Mouse (Mus musculus): ENCODE measurements around the gene Cntn1. TPM values are rescaled to one million over a fixed set of nuclear protein-coding genes. Genes with fewer than 3 reads are reported as not detected.

Gene Cntn1
- 3.1 and 3.5 TPM in 2 replicates for polyA plus RNA-seq (2015; fragmentation: Nextera tagmentation; extraction: Ambion mirVana)

DNA sequence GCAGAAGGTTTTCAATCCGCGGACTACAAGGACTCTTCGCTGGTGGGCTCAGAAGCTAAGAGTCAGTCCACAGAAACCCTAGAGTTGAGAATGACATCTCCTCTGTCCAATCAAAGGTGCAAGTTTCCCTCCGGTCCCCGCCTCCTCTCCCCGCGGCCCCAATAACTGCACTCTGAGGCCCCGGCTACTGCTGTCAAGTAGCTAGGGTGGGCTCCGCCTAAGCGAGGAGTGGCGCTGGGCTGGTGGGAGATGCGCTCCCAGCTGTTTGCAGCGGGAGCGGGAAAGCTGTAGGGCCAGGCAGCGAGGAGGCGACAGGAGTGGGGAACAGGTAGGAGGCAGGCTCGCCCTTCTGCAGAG, at the start of gene Cntn1:
Gene Cntn1, plus strand, starts transcription at position 170 of the 357 bp plus-strand sequence.
- peak within 1 kb of the TSS; percentile 51 for H3K9ac ChIP-seq (ENCODE audit: low read length)
- WGBS, result 1% methylated on average over 17 of the region's 17 CpGs
- peak; percentile 90 for ATAC-seq (ENCODE audit: insufficient read depth, low FRiP score)

DNA sequence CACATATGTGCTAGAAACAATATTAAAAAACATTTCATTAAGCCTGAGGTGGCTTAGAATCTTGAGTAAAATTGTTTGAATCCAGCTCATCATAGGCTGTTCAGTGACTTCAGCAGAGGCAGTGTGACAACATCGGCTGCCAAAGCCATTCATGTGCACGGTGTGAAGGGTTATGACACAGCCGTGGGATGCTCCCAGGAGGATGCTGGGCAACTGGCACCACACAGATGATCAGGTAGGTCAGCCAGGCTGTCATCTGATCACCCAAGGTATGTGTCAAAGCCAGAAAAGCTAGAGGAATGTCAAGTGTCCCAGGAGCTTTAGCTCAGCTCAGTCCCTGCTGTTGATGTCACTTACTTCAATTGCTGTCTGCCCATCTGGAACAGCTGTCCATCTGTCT, 49.5 kb upstream of the Cntn1 start:
- no peak for ATAC-seq (ENCODE audit: insufficient read depth, low FRiP score)
- Histone ChIP-seq H3K9ac (ENCODE audit: low read length) (no peak overlapping the region), H3K27me3 (ENCODE audit: control insufficient read depth, insufficient read depth, low read length) (no peaks in the 10 kb centered on the region), H3K36me3 (ENCODE audit: control insufficient read depth, insufficient read depth, low read length) (no peaks in the 10 kb centered on the region), H3K9me3 (replicated peaks; ENCODE audit: control insufficient read depth, low read length) (no peaks in the 10 kb centered on the region), H3K4me1 (ENCODE audit: control insufficient read depth, insufficient read depth, low read length) (no peaks in the 10 kb centered on the region), H3K4me2 (ENCODE audit: low read depth, low read length) (no peak overlapping the region), H3K4me3 (replicated peaks; ENCODE audit: low read length) (no peak overlapping the region), H3K27ac (ENCODE audit: low read length) (no peak overlapping the region)
- WGBS, result 85% methylated on average over 3 of the region's 3 CpGs

More for the DNA sequence above, at the start of gene Cntn1:
- Histone ChIP-seq H3K4me1 (ENCODE audit: control insufficient read depth, insufficient read depth, low read length) (peaks cover 9% of the 10 kb centered on the region; the same call in 1 of the 2 replicates), H3K4me3 (replicated peaks; ENCODE audit: low read length) (peak within 1 kb of the TSS; percentile 54), H3K9me3 (replicated peaks; ENCODE audit: control insufficient read depth, low read length) (no peaks in the 10 kb centered on the region), H3K27ac (ENCODE audit: low read length) (no peak within 1 kb of the TSS), H3K4me2 (ENCODE audit: low read depth, low read length) (peak within 1 kb of the TSS; percentile 93), H3K36me3 (ENCODE audit: control insufficient read depth, insufficient read depth, low read length) (no peaks in the 10 kb centered on the region), H3K27me3 (ENCODE audit: control insufficient read depth, insufficient read depth, low read length) (peaks cover 10% of the 10 kb centered on the region)

DNA sequence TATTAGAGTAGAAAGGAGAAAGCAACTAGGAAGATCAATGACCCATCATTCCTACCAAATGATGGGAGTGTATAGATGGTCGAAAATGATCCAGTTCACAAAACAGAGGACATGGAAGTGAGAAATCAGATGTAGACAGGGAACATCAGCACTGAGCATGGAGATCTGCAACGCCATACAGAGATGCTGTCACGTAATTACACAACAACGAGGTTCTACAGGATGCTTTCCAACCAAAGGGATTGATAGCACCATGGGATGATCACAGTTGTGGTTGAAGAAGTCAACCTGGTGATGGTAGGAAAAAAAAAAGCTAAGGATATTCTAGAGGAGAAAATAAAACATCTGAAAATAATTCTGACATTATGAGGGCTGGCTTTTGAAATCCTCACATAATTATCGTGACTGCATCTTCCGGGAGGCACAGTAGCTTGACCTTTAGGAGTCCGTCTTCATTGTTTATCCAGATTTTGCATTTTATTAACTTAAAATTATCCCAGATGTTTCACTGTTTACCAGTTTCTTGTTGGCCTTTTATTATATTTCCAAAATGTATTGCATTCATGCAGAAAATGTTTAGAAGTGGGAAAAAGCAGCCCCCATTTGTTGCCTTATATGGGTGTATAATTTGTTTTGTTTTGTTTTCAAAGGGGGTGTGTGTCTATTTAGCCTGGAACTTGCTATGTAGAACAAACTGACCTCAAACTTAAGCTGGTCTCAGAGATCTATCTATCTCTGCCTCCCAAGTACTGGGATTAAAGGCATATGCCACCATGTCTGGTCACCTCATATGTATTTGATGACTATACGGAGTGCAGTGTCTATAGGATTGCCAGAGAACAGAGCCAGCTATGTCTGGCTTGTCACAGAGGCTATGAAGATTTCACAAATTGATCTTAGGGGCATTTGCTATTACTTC, 38.5 kb upstream of the Cntn1 start:
- Histone ChIP-seq H3K4me2 (ENCODE audit: low read depth, low read length) (no peak overlapping the region), H3K27me3 (ENCODE audit: control insufficient read depth, insufficient read depth, low read length) (no peaks in the 10 kb centered on the region), H3K9ac (ENCODE audit: low read length) (no peak overlapping the region), H3K4me3 (replicated peaks; ENCODE audit: low read length) (no peak overlapping the region), H3K36me3 (ENCODE audit: control insufficient read depth, insufficient read depth, low read length) (no peaks in the 10 kb centered on the region), H3K27ac (ENCODE audit: low read length) (no peak overlapping the region), H3K4me1 (ENCODE audit: control insufficient read depth, insufficient read depth, low read length) (no peaks in the 10 kb centered on the region), H3K9me3 (replicated peaks; ENCODE audit: control insufficient read depth, low read length) (no peaks in the 10 kb centered on the region)
- WGBS, result 81% methylated on average over 8 of the region's 8 CpGs
- ATAC-seq (ENCODE audit: insufficient read depth, low FRiP score), result no peak

GRCm38 (mm10) chr15:92034111-92034510, 16.9 kb upstream of the Cntn1 start:
- no peaks in the 10 kb centered on the region for H3K36me3 ChIP-seq (ENCODE audit: control insufficient read depth, insufficient read depth, low read length)
- no peaks in the 10 kb centered on the region for H3K4me1 ChIP-seq (ENCODE audit: control insufficient read depth, insufficient read depth, low read length)
- H3K27ac ChIP-seq (ENCODE audit: low read length), result no peak overlapping the region
- H3K9ac ChIP-seq (ENCODE audit: low read length), result no peak overlapping the region
- H3K4me2 ChIP-seq (ENCODE audit: low read depth, low read length), result no peak overlapping the region
- 86% methylated on average over 1 of the region's 1 CpGs for WGBS
- no peaks in the 10 kb centered on the region for H3K27me3 ChIP-seq (ENCODE audit: control insufficient read depth, insufficient read depth, low read length)
- no peak overlapping the region for H3K4me3 ChIP-seq (replicated peaks; ENCODE audit: low read length)
- H3K9me3 ChIP-seq (replicated peaks; ENCODE audit: control insufficient read depth, low read length), result no peaks in the 10 kb centered on the region
- ATAC-seq (ENCODE audit: insufficient read depth, low FRiP score), result no peak

DNA sequence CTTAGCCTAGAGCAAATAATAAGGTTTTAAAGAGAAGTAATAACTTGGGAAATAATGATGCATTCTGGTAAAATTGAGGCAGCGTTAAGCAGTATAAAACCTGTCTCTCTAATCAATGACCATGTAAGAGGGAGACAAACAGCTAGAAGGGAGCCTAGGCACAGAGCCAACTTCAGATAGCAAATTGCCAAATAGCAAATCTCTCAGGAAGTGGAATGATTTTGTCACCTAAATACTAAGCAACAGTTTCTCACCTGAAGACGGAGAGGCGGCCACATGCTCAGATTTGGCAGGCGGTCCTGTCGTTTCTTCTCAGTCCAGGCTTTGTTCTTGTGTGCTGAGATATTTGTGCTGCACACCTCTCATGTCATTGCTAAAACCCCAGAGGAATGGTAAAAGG, 8.4 kb upstream of the Cntn1 start:
- WGBS, result 84% methylated on average over 5 of the region's 5 CpGs
- Histone ChIP-seq H3K9me3 (replicated peaks; ENCODE audit: control insufficient read depth, low read length) (no peaks in the 10 kb centered on the region), H3K36me3 (ENCODE audit: control insufficient read depth, insufficient read depth, low read length) (no peaks in the 10 kb centered on the region), H3K4me2 (ENCODE audit: low read depth, low read length) (no peak overlapping the region), H3K27me3 (ENCODE audit: control insufficient read depth, insufficient read depth, low read length) (no peaks in the 10 kb centered on the region), H3K4me1 (ENCODE audit: control insufficient read depth, insufficient read depth, low read length) (no peaks in the 10 kb centered on the region), H3K4me3 (replicated peaks; ENCODE audit: low read length) (no peak overlapping the region), H3K27ac (ENCODE audit: low read length) (no peak overlapping the region), H3K9ac (ENCODE audit: low read length) (no peak overlapping the region)
- no peak for ATAC-seq (ENCODE audit: insufficient read depth, low FRiP score)

DNA sequence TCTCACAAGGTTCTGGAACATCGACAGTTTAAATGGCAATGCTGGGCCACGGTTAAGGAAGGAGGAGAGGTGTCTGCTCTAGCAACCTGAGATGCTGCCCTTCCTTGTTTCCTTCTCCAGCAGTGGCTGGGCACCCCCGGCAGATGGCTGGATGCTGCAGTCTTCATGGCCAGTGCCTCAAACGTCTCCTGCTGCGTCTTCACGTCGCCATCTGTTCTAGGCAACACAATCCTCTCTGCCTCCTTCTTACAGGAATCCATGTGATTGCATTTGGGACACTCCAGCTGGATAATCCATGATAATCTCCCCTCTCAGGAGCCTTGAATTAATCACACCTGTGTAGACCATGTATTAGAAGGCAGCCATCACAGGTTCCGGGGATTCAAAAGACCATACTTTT, 4.9 kb upstream of the Cntn1 start:
- no peak overlapping the region for H3K27ac ChIP-seq (ENCODE audit: low read length)
- H3K36me3 ChIP-seq (ENCODE audit: control insufficient read depth, insufficient read depth, low read length), result no peaks in the 10 kb centered on the region
- no peak for ATAC-seq (ENCODE audit: insufficient read depth, low FRiP score)
- no peaks in the 10 kb centered on the region for H3K9me3 ChIP-seq (replicated peaks; ENCODE audit: control insufficient read depth, low read length)
- no peak overlapping the region for H3K4me3 ChIP-seq (replicated peaks; ENCODE audit: low read length)
- no peak overlapping the region for H3K4me2 ChIP-seq (ENCODE audit: low read depth, low read length)
- WGBS, result 84% methylated on average over 8 of the region's 8 CpGs
- H3K9ac ChIP-seq (ENCODE audit: low read length), result no peak overlapping the region
- peaks cover 2% of the 10 kb centered on the region; the same call in 1 of the 2 replicates for H3K4me1 ChIP-seq (ENCODE audit: control insufficient read depth, insufficient read depth, low read length)
- H3K27me3 ChIP-seq (ENCODE audit: control insufficient read depth, insufficient read depth, low read length), result 0 out of 2 replicates have a peak, but pooled peaks cover 3% of the 10 kb centered on the region

DNA sequence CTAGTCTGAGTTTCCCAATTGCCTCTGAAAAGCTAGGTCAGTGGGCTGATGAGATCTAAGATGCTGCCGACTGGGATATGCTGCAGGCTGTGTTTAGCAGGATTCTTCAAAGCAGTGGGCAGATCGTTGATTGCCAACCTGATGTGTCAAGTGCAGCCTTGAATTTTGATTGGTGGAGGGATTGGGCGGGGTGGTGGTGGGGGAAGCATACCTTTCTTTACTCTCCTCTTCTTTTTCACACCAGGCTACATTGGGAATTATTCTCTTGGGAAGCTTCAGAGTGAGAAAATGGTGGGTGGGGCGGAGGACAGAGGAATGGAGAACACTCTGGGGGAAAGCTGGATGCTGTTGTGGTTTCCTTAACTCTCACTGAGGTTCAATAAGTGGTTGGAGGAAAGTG, 2.9 kb upstream of the Cntn1 start:
- 64% methylated on average over 4 of the region's 4 CpGs for WGBS
- Histone ChIP-seq H3K4me3 (replicated peaks; ENCODE audit: low read length) (no peak overlapping the region), H3K9me3 (replicated peaks; ENCODE audit: control insufficient read depth, low read length) (no peaks in the 10 kb centered on the region), H3K4me1 (ENCODE audit: control insufficient read depth, insufficient read depth, low read length) (peaks cover 9% of the 10 kb centered on the region; the same call in 1 of the 2 replicates), H3K9ac (ENCODE audit: low read length) (no peak overlapping the region), H3K36me3 (ENCODE audit: control insufficient read depth, insufficient read depth, low read length) (no peaks in the 10 kb centered on the region), H3K27ac (ENCODE audit: low read length) (no peak overlapping the region), H3K4me2 (ENCODE audit: low read depth, low read length) (no peak overlapping the region), H3K27me3 (ENCODE audit: control insufficient read depth, insufficient read depth, low read length) (peaks cover 10% of the 10 kb centered on the region)
- ATAC-seq (ENCODE audit: insufficient read depth, low FRiP score), result no peak

DNA sequence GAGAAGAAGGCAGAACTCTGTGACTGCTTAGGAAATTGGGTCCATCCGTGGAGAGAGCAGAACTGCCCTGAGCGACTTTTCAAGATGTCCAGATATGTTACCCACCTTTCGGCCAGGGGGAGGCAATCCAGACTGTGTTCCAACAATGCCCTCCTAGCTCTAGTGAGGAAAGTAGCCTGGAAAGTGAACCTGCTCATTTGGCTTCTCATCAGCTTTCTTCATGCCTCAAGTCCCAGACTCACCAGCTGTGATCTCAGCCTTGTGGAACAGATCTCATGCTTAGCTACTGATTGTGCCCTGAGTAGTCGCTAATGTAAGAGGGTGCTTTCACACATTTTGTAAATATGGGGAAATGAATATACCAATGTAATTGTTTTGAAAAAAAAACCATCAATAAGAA, 2.4 kb upstream of the Cntn1 start:
- no peak overlapping the region for H3K27ac ChIP-seq (ENCODE audit: low read length)
- H3K4me2 ChIP-seq (ENCODE audit: low read depth, low read length), result no peak overlapping the region
- WGBS, result 82% methylated on average over 4 of the region's 4 CpGs
- peaks cover 9% of the 10 kb centered on the region; the same call in 1 of the 2 replicates for H3K4me1 ChIP-seq (ENCODE audit: control insufficient read depth, insufficient read depth, low read length)
- ATAC-seq (ENCODE audit: insufficient read depth, low FRiP score), result no peak
- H3K4me3 ChIP-seq (replicated peaks; ENCODE audit: low read length), result no peak overlapping the region
- no peak overlapping the region for H3K9ac ChIP-seq (ENCODE audit: low read length)
- H3K9me3 ChIP-seq (replicated peaks; ENCODE audit: control insufficient read depth, low read length), result no peaks in the 10 kb centered on the region
- H3K27me3 ChIP-seq (ENCODE audit: control insufficient read depth, insufficient read depth, low read length), result peaks cover 10% of the 10 kb centered on the region
- H3K36me3 ChIP-seq (ENCODE audit: control insufficient read depth, insufficient read depth, low read length), result no peaks in the 10 kb centered on the region

- peak overlapping the region; percentile 93 for H3K4me2 ChIP-seq (ENCODE audit: low read depth, low read length)
- ATAC-seq (ENCODE audit: insufficient read depth, low FRiP score), result peak; percentile 9; the same call in 1 of the 2 replicates
- H3K36me3 ChIP-seq (ENCODE audit: control insufficient read depth, insufficient read depth, low read length), result no peaks in the 10 kb centered on the region
- H3K27ac ChIP-seq (ENCODE audit: low read length), result no peak overlapping the region
- no peaks in the 10 kb centered on the region for H3K9me3 ChIP-seq (replicated peaks; ENCODE audit: control insufficient read depth, low read length)
- peak overlapping the region; percentile 51 for H3K9ac ChIP-seq (ENCODE audit: low read length)
- H3K4me3 ChIP-seq (replicated peaks; ENCODE audit: low read length), result peak overlapping the region; percentile 54
- peaks cover 10% of the 10 kb centered on the region for H3K27me3 ChIP-seq (ENCODE audit: control insufficient read depth, insufficient read depth, low read length)
- WGBS, result under 1% methylated on average over 35 of the region's 35 CpGs
- H3K4me1 ChIP-seq (ENCODE audit: control insufficient read depth, insufficient read depth, low read length), result peaks cover 9% of the 10 kb centered on the region; the same call in 1 of the 2 replicates
Measured at GRCm38 (mm10) chr15:92051353-92052132, 578 bp downstream of the Cntn1 start.
